ENCODE assay signal across 8 mouse cellular contexts in genomic region chr13:107022266-107023171, GRCm38 (mm10). TPM values are rescaled to one million over a fixed set of nuclear protein-coding genes. Genes with fewer than 3 reads are reported as not detected.
A peak's percentile ranks its signal among the peaks of the same experiment; 100 is the strongest.
DNase-seq lines count a peak whose midpoint lies in the region; ATAC-seq and TF ChIP-seq lines count a peak whose summit lies in the region.

No protein-coding gene starts in this region.

- H3K4me3 ChIP-seq in CH12.LX (replicated peaks in 1 of 3; ENCODE audit: low read depth in 2 of 3, low read length in 2 of 3, poor library complexity in 1 of 3) = peak overlapping the region; percentile 64 to 99 (median 76)
- peak overlapping the region; percentile 98 for H3K4me3 ChIP-seq in forebrain, embryonic 10.5 days
- peak overlapping the region; percentile 71 for H3K4me3 ChIP-seq in heart, embryonic 16.5 days (ENCODE audit: low read length)
- peak overlapping the region; percentile 96 for H3K4me3 ChIP-seq in liver, embryonic 16.5 days (ENCODE audit: low read depth, low read length)
- H3K4me3 ChIP-seq in neural tube, embryonic 13.5 days = peak overlapping the region; percentile 74

- peak overlapping the region; percentile 64 for H3K4me2 ChIP-seq in CH12.LX (ENCODE audit: insufficient read depth, low read depth, poor library complexity, severe bottlenecking)
- H3K4me2 ChIP-seq in heart, embryonic 16.5 days (ENCODE audit: low read depth, low read length) = peak overlapping the region; percentile 89
- H3K4me2 ChIP-seq in liver, embryonic 16.5 days (ENCODE audit: low read depth, low read length) = peak overlapping the region; percentile 95
- peak overlapping the region; percentile 73 for H3K4me2 ChIP-seq in neural tube, embryonic 13.5 days

- H3K27ac ChIP-seq in CH12.LX (ENCODE audit: insufficient read depth, low read depth) = peak overlapping the region; percentile 85
- H3K27ac ChIP-seq in forebrain, embryonic 10.5 days = peak overlapping the region; percentile 96
- peak overlapping the region; percentile 88 for H3K27ac ChIP-seq in heart, embryonic 16.5 days (ENCODE audit: low read length)
- peak overlapping the region; percentile 95 for H3K27ac ChIP-seq in liver, embryonic 16.5 days (ENCODE audit: low read length)
- H3K27ac ChIP-seq in neural tube, embryonic 13.5 days (replicated peaks) = peak overlapping the region; percentile 99

- TF ChIP-seq POLR2A in CH12.LX (IDR thresholded peaks at IDR 0.05; ENCODE audit: low read depth, low read length) = peak; percentile 76

- TF ChIP-seq CTCF in CH12.LX (conservative IDR thresholded peaks at IDR 0.05 in 1 of 2, IDR thresholded peaks at IDR 0.05 in 1 of 2; ENCODE audit: low read depth in 2 of 2, low read length in 2 of 2) = no peak

- in situ Hi-C loops in CH12.LX (cut with MboI; ENCODE audit: low pct_ligation_motif_present, low pct_unique_long_range_greater_than_20kb, low sequenced_read_pairs) = no loop called here

- peaks cover 5% of the 10 kb centered on the region for H3K9me3 ChIP-seq in CH12.LX (replicated peaks; ENCODE audit: low read length)
- H3K9me3 ChIP-seq in forebrain, embryonic 10.5 days = peaks cover 7% of the 10 kb centered on the region; the same call in 1 of the 2 replicates
- 0 out of 2 replicates have a peak, but pooled peaks cover 2% of the 10 kb centered on the region for H3K9me3 ChIP-seq in heart, embryonic 16.5 days (replicated peaks; ENCODE audit: control insufficient read depth, low read length)
- no peaks in the 10 kb centered on the region for H3K9me3 ChIP-seq in liver, embryonic 16.5 days (replicated peaks; ENCODE audit: control insufficient read depth, low read length)
- no peaks in the 10 kb centered on the region for H3K9me3 ChIP-seq in neural tube, embryonic 13.5 days

- peak; percentile 97 for ATAC-seq in heart, embryonic 16.5 days (replicated peaks; ENCODE audit: extremely low read depth, insufficient read depth, low FRiP score)
- ATAC-seq in liver, embryonic 16.5 days (ENCODE audit: low read depth) = peak; percentile 95
- peak; percentile 94 for ATAC-seq in neural tube, embryonic 13.5 days (ENCODE audit: low read depth)

- WGBS in forebrain, embryonic 10.5 days = 2% methylated on average over 82 of the region's 97 CpGs
- WGBS in heart, embryonic 16.5 days = under 1% methylated on average over 71 of the region's 97 CpGs
- 2% methylated on average over 68 of the region's 97 CpGs for whole genome bisulfite sequencing in liver, embryonic 16.5 days (ENCODE audit: insufficient replicate concordance)
- whole genome bisulfite sequencing in neural tube, embryonic 13.5 days = 1% methylated on average over 71 of the region's 97 CpGs

- H3K9ac ChIP-seq in CH12.LX (ENCODE audit: insufficient read depth, low read depth) = peak overlapping the region; percentile 94
- peak overlapping the region; percentile 94 for H3K9ac ChIP-seq in heart, embryonic 16.5 days (ENCODE audit: low read length)
- peak overlapping the region; percentile 98 for H3K9ac ChIP-seq in liver, embryonic 16.5 days (ENCODE audit: low read depth, low read length)
- H3K9ac ChIP-seq in neural tube, embryonic 13.5 days = peak overlapping the region; percentile 96

- no peak; the same call in 1 of the 2 replicates for TF ChIP-seq RAD21 in CH12.LX (IDR thresholded peaks at IDR 0.05; ENCODE audit: low read depth, low read length)

- peaks cover 33% of the 10 kb centered on the region for H3K79me2 ChIP-seq in CH12.LX (replicated peaks; ENCODE audit: control insufficient read depth, extremely low read depth, insufficient read depth, poor library complexity, severe bottlenecking)

- peaks cover 0 to 44% of the 10 kb centered on the region in 2 experiments; a peak in 2 of 4 replicates for H3K4me1 ChIP-seq in CH12.LX (ENCODE audit: control insufficient read depth in 1 of 2, insufficient read depth in 2 of 2)
- peaks cover 29% of the 10 kb centered on the region for H3K4me1 ChIP-seq in forebrain, embryonic 10.5 days
- peaks cover 4% of the 10 kb centered on the region for H3K4me1 ChIP-seq in heart, embryonic 16.5 days (ENCODE audit: control insufficient read depth, insufficient read depth, low read length)
- H3K4me1 ChIP-seq in liver, embryonic 16.5 days (ENCODE audit: control insufficient read depth, low read depth, low read length) = peaks cover 27% of the 10 kb centered on the region
- peaks cover 36% of the 10 kb centered on the region for H3K4me1 ChIP-seq in neural tube, embryonic 13.5 days (replicated peaks)

- peaks cover 7 to 16% of the 10 kb centered on the region in 2 experiments for H3K36me3 ChIP-seq in CH12.LX (replicated peaks in 1 of 2; ENCODE audit: control insufficient read depth in 1 of 2, insufficient read depth in 1 of 2, low read length in 1 of 2)
- peaks cover 12% of the 10 kb centered on the region for H3K36me3 ChIP-seq in forebrain, embryonic 10.5 days (replicated peaks)
- no peaks in the 10 kb centered on the region for H3K36me3 ChIP-seq in heart, embryonic 16.5 days (ENCODE audit: control insufficient read depth, insufficient read depth)
- H3K36me3 ChIP-seq in liver, embryonic 16.5 days (ENCODE audit: control insufficient read depth, insufficient read depth) = no peaks in the 10 kb centered on the region
- H3K36me3 ChIP-seq in neural tube, embryonic 13.5 days = no peaks in the 10 kb centered on the region

- peak; percentile 72 for DNase-seq in CH12.LX (ENCODE audit: extremely low read depth)
- DNase-seq in c-Kit-negative CD71-positive TER-119-positive erythroid progenitor cells, embryonic 14.5 days (ENCODE audit: low read depth, low spot score) = peak; percentile 76
- peak; percentile 66 for DNase-seq in forebrain, embryonic 10.5 days (ENCODE audit: extremely low spot score, low spot score)
- peak; percentile 74 to 91 for DNase-seq in kidney, postnatal 25 days
- peak; percentile 46 for DNase-seq in telencephalon, adult 2 months (ENCODE audit: low read depth, low spot score)

- dilution Hi-C loops in CH12.LX (cut with MboI; ENCODE audit: extremely low pct_ligation_motif_present, extremely low pct_unique_long_range_greater_than_20kb, low sequenced_read_pairs) = no loop called here

- TF ChIP-seq EP300 in CH12.LX (IDR thresholded peaks at IDR 0.05; ENCODE audit: low read length) = peak; percentile 27; the same call in 1 of the 2 replicates

- no peaks in the 10 kb centered on the region for H3K27me3 ChIP-seq in CH12.LX (replicated peaks)
- H3K27me3 ChIP-seq in forebrain, embryonic 10.5 days (ENCODE audit: poor library complexity, severe bottlenecking) = no peaks in the 10 kb centered on the region
- H3K27me3 ChIP-seq in heart, embryonic 16.5 days (ENCODE audit: control insufficient read depth, insufficient read depth, low read length) = no peaks in the 10 kb centered on the region
- no peaks in the 10 kb centered on the region for H3K27me3 ChIP-seq in liver, embryonic 16.5 days (ENCODE audit: control insufficient read depth, insufficient read depth, low read depth, low read length)
- no peaks in the 10 kb centered on the region for H3K27me3 ChIP-seq in neural tube, embryonic 13.5 days

TF ChIP-seq in CH12.LX, 34 proteins besides CTCF, POLR2A, EP300 and RAD21 (continues in another document):
- peak; percentile 43; the same call in 1 of the 2 replicates for TF ChIP-seq MEF2A (IDR thresholded peaks at IDR 0.05; ENCODE audit: borderline replicate concordance, low read depth, low read length)
- TF ChIP-seq JUND (conservative IDR thresholded peaks at IDR 0.05; ENCODE audit: low read depth, low read length) = peak; percentile 57; the same call in 1 of the 2 replicates
- TF ChIP-seq IRF4 (IDR thresholded peaks at IDR 0.05; ENCODE audit: low read depth, low read length) = peak; percentile 89
- TF ChIP-seq JUN (IDR thresholded peaks at IDR 0.05; ENCODE audit: insufficient read depth, low read depth, low read length) = peak; percentile 28; the same call in 1 of the 2 replicates
- 0 out of 2 replicates have a peak, but pooled peaks have one; percentile 22 for TF ChIP-seq SIN3A (IDR thresholded peaks at IDR 0.05; ENCODE audit: low read length)
- TF ChIP-seq CHD2 (IDR thresholded peaks at IDR 0.05; ENCODE audit: low read length) = 0 out of 2 replicates have a peak, but pooled peaks have one; percentile 43
- peak; percentile 41; the same call in 1 of the 2 replicates for TF ChIP-seq MXI1 (IDR thresholded peaks at IDR 0.05; ENCODE audit: low read depth, low read length)
- 0 out of 2 replicates have a peak, but pooled peaks have one; percentile 13 for TF ChIP-seq USF1 (IDR thresholded peaks at IDR 0.05; ENCODE audit: low read depth, low read length)
- no peak for TF ChIP-seq RCOR1 (conservative IDR thresholded peaks at IDR 0.05; ENCODE audit: low read depth, low read length)
- TF ChIP-seq TCF12 (IDR thresholded peaks at IDR 0.05; ENCODE audit: low read depth, low read length) = peak; percentile 55; the same call in 1 of the 2 replicates
- TF ChIP-seq BHLHE40 (IDR thresholded peaks at IDR 0.05; ENCODE audit: low read depth, low read length) = 0 out of 2 replicates have a peak, but pooled peaks have one; percentile 29
- peak; percentile 80 for TF ChIP-seq NELFE (IDR thresholded peaks at IDR 0.05; ENCODE audit: low read depth, low read length)
- no peak for TF ChIP-seq MAZ (IDR thresholded peaks at IDR 0.05; ENCODE audit: low read depth, low read length)
- peak; percentile 50; the same call in 1 of the 2 replicates for TF ChIP-seq ELF1 (IDR thresholded peaks at IDR 0.05; ENCODE audit: low read depth, low read length)
- TF ChIP-seq MAFK (IDR thresholded peaks at IDR 0.05; ENCODE audit: insufficient replicate concordance, low read length) = no peak
- TF ChIP-seq POLR2AphosphoS2 (IDR thresholded peaks at IDR 0.05; ENCODE audit: low read depth, low read length) = 0 out of 2 replicates have a peak, but pooled peaks have one; percentile 30
- peak; percentile 83 for TF ChIP-seq MAX (IDR thresholded peaks at IDR 0.05; ENCODE audit: low read length)
- TF ChIP-seq ZC3H11A (IDR thresholded peaks at IDR 0.05; ENCODE audit: low read depth, low read length) = no peak
- TF ChIP-seq SMC3 (IDR thresholded peaks at IDR 0.05; ENCODE audit: low read depth, low read length) = no peak
- TF ChIP-seq CHD1 (IDR thresholded peaks at IDR 0.05; ENCODE audit: low read depth, low read length) = peak; percentile 47; the same call in 1 of the 2 replicates
- TF ChIP-seq ZKSCAN1 (IDR thresholded peaks at IDR 0.05; ENCODE audit: borderline replicate concordance, low read depth, low read length) = no peak
- TF ChIP-seq KAT2A (IDR thresholded peaks at IDR 0.05; ENCODE audit: insufficient replicate concordance, low read length) = 0 out of 2 replicates have a peak, but pooled peaks have one; percentile 48

RNA-seq across cellular contexts. Expression of gene Kif2a, which starts 0.6 kb away (rescaled TPM):
- total RNA-seq in CH12.LX (2012; rRNA removed) (16.3 and 19.7 TPM in 2 replicates), CH12.LX (2014; rRNA removed) (17.3 and 21.1 TPM in 2 replicates)
- 85.5 and 99.3 TPM in 2 replicates for polyA plus RNA-seq in CH12.LX (2012; ENCODE audit: insufficient read length, low read depth)
- 14.2 and 14.6 TPM in 2 replicates for polyA plus RNA-seq in forebrain, embryonic 10.5 days (2016; fragmentation: Nextera tagmentation; extraction: Ambion mirVana)
- polyA plus RNA-seq in heart, embryonic 16.5 days (2015; fragmentation: Nextera tagmentation; extraction: Ambion mirVana) = 7.4 and 7.9 TPM in 2 replicates
- 12.7 and 13.2 TPM in 2 replicates for polyA plus RNA-seq in liver, embryonic 16.5 days (2015; fragmentation: Nextera tagmentation; extraction: Ambion mirVana)
- polyA plus RNA-seq in neural tube, embryonic 13.5 days (2015; fragmentation: Nextera tagmentation; extraction: Ambion mirVana) = 45.0 and 57.3 TPM in 2 replicates

Comparison
In these comparisons a context has a peak if more than half of its experiments do, and no peak if none do; other contexts are left out.
1. Peak in every context shown above with its lines: DNase-seq, ATAC-seq, H3K4me3 ChIP-seq and H3K27ac ChIP-seq.